Mouse (Mus musculus) cerebellum, adult 9-11 months (tissue): ENCODE data around the gene Nfe2l3.

ENCODE experiments used
- DNase-seq: peaks from one replicate; pipeline ENCODE4 v3.0.0; 2022

Gene Nfe2l3

GRCm38 (mm10) chr6:51486731-51487130, 54.3 kb downstream of the Nfe2l3 start:
- DNase-seq: no peak

- DNase-seq: peak; percentile 80
Measured at GRCm38 (mm10) chr6:51489787-51490186, 57.3 kb downstream of the Nfe2l3 start.

GRCm38 (mm10) chr6:51497321-51498111, 65.0 kb downstream of the Nfe2l3 start:
- DNase-seq: no peak

GRCm38 (mm10) chr6:51505671-51506070, 73.2 kb downstream of the Nfe2l3 start:
- DNase-seq: no peak

- no peak for DNase-seq
Measured at GRCm38 (mm10) chr6:51507556-51507955, 75.1 kb downstream of the Nfe2l3 start.
